Mouse (Mus musculus) stomach, embryonic 16.5 days (tissue): Measurements from ENCODE around the gene Hexim2. TPM values are rescaled to one million over a fixed set of nuclear protein-coding genes. Genes with fewer than 3 reads are reported as not detected.
A peak's percentile ranks its signal among the peaks of the same experiment; 100 is the strongest.

Experiments
- ATAC-seq: fragments of 200-750 bp; cut with Nextera tagmentation; 2 replicates; pipeline ENCODE4 v1.8.0; 2017; ENCODE audit warnings: moderate number of reproducible peaks, moderate TSS enrichment; ENCODE audit not compliant: insufficient read depth, low FRiP score
- H3K27ac ChIP-seq: fragments of 300-500 bp; sonication (generic); 2 replicates; pipeline ENCODE4 v1.5.1; 2014; ENCODE audit warnings: low read length
- H3K27me3 ChIP-seq: fragments of 300-500 bp; sonication (generic); 2 replicates; pipeline ENCODE4 v1.6.1; 2014; ENCODE audit warnings: low read length, control low read depth, mixed read lengths; ENCODE audit not compliant: control insufficient read depth, insufficient read depth
- H3K36me3 ChIP-seq: fragments of 300-500 bp; sonication (generic); 2 replicates; pipeline ENCODE4 v1.6.1; 2014; ENCODE audit warnings: low read length; ENCODE audit not compliant: control insufficient read depth, insufficient read depth
- H3K4me1 ChIP-seq: fragments of 300-500 bp; sonication (generic); 2 replicates; pipeline ENCODE4 v1.6.1; 2014; ENCODE audit warnings: low read length, control low read depth, mixed read lengths; ENCODE audit not compliant: control insufficient read depth, insufficient read depth
- H3K4me2 ChIP-seq: fragments of 300-500 bp; sonication (generic); 2 replicates; pipeline ENCODE4 v1.6.1; 2014; ENCODE audit warnings: low read depth, low read length, mixed read lengths
- H3K4me3 ChIP-seq: fragments of 300-500 bp; sonication (generic); replicated peaks from 2 replicates; pipeline ENCODE4 v1.5.1; 2014; ENCODE audit warnings: mild to moderate bottlenecking, low read length
- H3K9ac ChIP-seq: fragments of 300-500 bp; sonication (generic); 2 replicates; pipeline ENCODE4 v1.6.1; 2014; ENCODE audit warnings: low read length
- H3K9me3 ChIP-seq: fragments of 300-500 bp; sonication (generic); replicated peaks from 2 replicates; pipeline ENCODE4 v1.6.1; 2016; ENCODE audit warnings: low read length, control low read depth; ENCODE audit not compliant: control insufficient read depth
- WGBS: fragments of 180-500 bp; shearing (Covaris S2); extraction: QIAGEN DNeasy Blood & Tissue Kit; methylation state at CpG from one replicate; pipeline ENCODE4 v1.1.7; 2014; 5-methylcytosine and 5-hydroxymethylcytosine counted together
- polyA plus RNA-seq: library from polyadenylated mRNA; unstranded; fragments of >200 nt; fragmentation: Nextera tagmentation; extraction: Ambion mirVana; gene quantifications from 2 replicates; pipeline ENCODE4 v1.2.1, GENCODE M21; 2015

Gene Hexim2
- polyA plus RNA-seq, 1 experiment from 2014 or later = 6.3 TPM

GRCm38 (mm10) chr11:103180426-103180825 is 48.2 kb downstream of the Hexim2 start:
- Histone ChIP-seq H3K4me1 (peaks cover 5% of the 10 kb centered on the region; the same call in 1 of the 2 replicates), H3K27ac (no peak overlapping the region), H3K9ac (0 out of 2 replicates have a peak overlapping the region, but pooled peaks have one; percentile 11), H3K4me2 (no peak overlapping the region), H3K36me3 (no peaks in the 10 kb centered on the region), H3K27me3 (no peaks in the 10 kb centered on the region), H3K4me3 (no peak overlapping the region), H3K9me3 (no peaks in the 10 kb centered on the region)
- ATAC-seq = no peak
- WGBS = 61% methylated on average over 1 of the region's 1 CpGs

GRCm38 (mm10) chr11:103181349-103181748 is 49.1 kb downstream of the Hexim2 start:
- Histone ChIP-seq H3K4me2 (no peak overlapping the region), H3K9ac (no peak overlapping the region), H3K36me3 (no peaks in the 10 kb centered on the region), H3K27ac (no peak overlapping the region), H3K27me3 (no peaks in the 10 kb centered on the region), H3K9me3 (no peaks in the 10 kb centered on the region), H3K4me3 (no peak overlapping the region), H3K4me1 (no peaks in the 10 kb centered on the region)
- ATAC-seq = no peak
- 68% methylated on average over 9 of the region's 9 CpGs for WGBS

- Histone ChIP-seq H3K9ac (no peak overlapping the region), H3K36me3 (no peaks in the 10 kb centered on the region), H3K27ac (no peak overlapping the region), H3K27me3 (no peaks in the 10 kb centered on the region), H3K4me3 (no peak overlapping the region), H3K4me2 (no peak overlapping the region), H3K9me3 (no peaks in the 10 kb centered on the region), H3K4me1 (no peaks in the 10 kb centered on the region)
- ATAC-seq = no peak; the same call in 1 of the 2 replicates
- 80% methylated on average over 3 of the region's 3 CpGs for WGBS
Measured at GRCm38 (mm10) chr11:103181911-103182310, 49.7 kb downstream of the Hexim2 start.

GRCm38 (mm10) chr11:103184891-103185290 is 52.7 kb downstream of the Hexim2 start:
- H3K4me1 ChIP-seq = no peaks in the 10 kb centered on the region
- no peak overlapping the region for H3K4me2 ChIP-seq
- ATAC-seq = no peak
- no peaks in the 10 kb centered on the region for H3K36me3 ChIP-seq
- 37% methylated on average over 2 of the region's 2 CpGs for WGBS
- no peak overlapping the region for H3K9ac ChIP-seq
- H3K27me3 ChIP-seq = no peaks in the 10 kb centered on the region
- no peak overlapping the region for H3K27ac ChIP-seq
- no peak overlapping the region for H3K4me3 ChIP-seq
- H3K9me3 ChIP-seq = no peaks in the 10 kb centered on the region

Other genes starting within 250 kb of the Hexim2 start
- 0.12 TPM in 1 of 2 replicates, not detected in the other for gene Fam187a, start 247.3 kb upstream of the Hexim2 start, polyA plus RNA-seq
- 0.74 and 0.92 TPM in 2 replicates for gene Gfap, start 231.5 kb upstream of the Hexim2 start, polyA plus RNA-seq
- gene Kif18b, start 207.3 kb upstream of the Hexim2 start, polyA plus RNA-seq = 7.3 and 8.7 TPM in 2 replicates
- 1.3 and 1.7 TPM in 2 replicates for gene C1ql1, start 185.7 kb upstream of the Hexim2 start, polyA plus RNA-seq
- gene Nmt1, start 104.2 kb upstream of the Hexim2 start, polyA plus RNA-seq = 50.8 and 53.7 TPM in 2 replicates
- 85.2 and 109 TPM in 2 replicates for gene Dcakd, start 104.1 kb upstream of the Hexim2 start, polyA plus RNA-seq
- 5.2 and 6.5 TPM in 2 replicates for gene Plcd3, start 30.8 kb upstream of the Hexim2 start, polyA plus RNA-seq
- 31.0 and 36.4 TPM in 2 replicates for gene Acbd4, start 30.7 kb upstream of the Hexim2 start, polyA plus RNA-seq
- gene Hexim1, start 16.2 kb upstream of the Hexim2 start, polyA plus RNA-seq = 4.7 and 5.7 TPM in 2 replicates
- 3.5 and 4.4 TPM in 2 replicates for gene Fmnl1, start 38.7 kb downstream of the Hexim2 start, polyA plus RNA-seq
- gene 1700023F06Rik, start 76.1 kb downstream of the Hexim2 start, polyA plus RNA-seq = 0.67 and 0.83 TPM in 2 replicates
- not detected in 2 replicates for gene Spata32, start 86.0 kb downstream of the Hexim2 start, polyA plus RNA-seq
- gene Map3k14, start 135.0 kb downstream of the Hexim2 start, polyA plus RNA-seq = 4.2 and 4.9 TPM in 2 replicates
- 19.1 and 22.0 TPM in 2 replicates for gene Arhgap27, start 231.3 kb downstream of the Hexim2 start, polyA plus RNA-seq